Mouse (Mus musculus): ENCODE measurements around the gene Stk39.

DNA sequence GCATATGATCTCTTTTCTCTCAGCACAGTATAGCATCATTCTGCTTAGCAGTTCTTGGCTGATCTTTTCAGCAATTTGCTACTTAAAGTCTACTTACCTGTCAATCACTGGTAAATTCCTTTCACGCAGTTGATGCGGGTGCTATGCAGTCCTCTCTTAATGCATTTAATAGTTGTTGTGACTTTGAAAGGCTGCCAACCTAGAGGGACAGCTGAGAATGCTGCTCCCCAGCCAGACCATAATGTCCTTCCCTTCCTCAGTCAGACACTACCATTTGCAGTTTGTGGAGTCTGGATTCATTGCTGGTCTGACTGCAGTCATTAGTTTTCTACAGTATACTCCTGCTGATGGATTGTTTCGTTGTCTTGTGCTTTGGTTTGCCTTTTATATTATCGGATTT lies 277.6 kb downstream of the Stk39 start:
- TF ChIP-seq CTCF (IDR thresholded peaks at IDR 0.05; ENCODE audit: insufficient read depth, low read depth, low read length) (no peak), POLR2A (IDR thresholded peaks at IDR 0.05; ENCODE audit: insufficient read depth, low read depth, low read length) (no peak)

Measured in olfactory bulb, adult 2 months (tissue).